Comparison of ENCODE assay signal across 11 mouse cellular contexts in genomic region chr2:119336470-119336869, GRCm38 (mm10). TPM values are rescaled to one million over a fixed set of nuclear protein-coding genes. Genes with fewer than 3 reads are reported as not detected.
DNase-seq lines count a peak whose midpoint lies in the region; ATAC-seq and TF ChIP-seq lines count a peak whose summit lies in the region.
"Had no signal": no experiment of that assay in that cellular context is flagged by ENCODE, and none has a peak within 500 bp of the region (broad histone marks: within the 10 kb centered on the region; RNA-seq: fewer than 3 reads in every experiment).

No protein-coding gene starts in this region.

- H3K9ac ChIP-seq in heart, embryonic 12.5 days = no peak overlapping the region
- H3K9ac ChIP-seq in liver, embryonic 15.5 days = no peak overlapping the region
- no peak overlapping the region for H3K9ac ChIP-seq in forebrain, embryonic 16.5 days (replicated peaks; ENCODE audit: low read depth, low read length)
- H3K9ac ChIP-seq: midbrain, embryonic 12.5 days had no signal

- peak; percentile 30 for ATAC-seq in heart, embryonic 12.5 days (ENCODE audit: insufficient number of reproducible peaks, low FRiP score)
- 0 out of 2 replicates have a peak, but pooled peaks have one; percentile 14 for ATAC-seq in liver, embryonic 15.5 days (ENCODE audit: insufficient read depth)
- ATAC-seq in forebrain, embryonic 16.5 days = no peak

- H3K4me3 ChIP-seq in layer of hippocampus, adult 2 months = no peak overlapping the region
- no peak overlapping the region for H3K4me3 ChIP-seq in heart, embryonic 12.5 days
- no peak overlapping the region for H3K4me3 ChIP-seq in liver, embryonic 15.5 days (replicated peaks)
- H3K4me3 ChIP-seq in forebrain, embryonic 16.5 days (replicated peaks; ENCODE audit: low read length) = no peak overlapping the region
- H3K4me3 ChIP-seq: erythroblast, embryonic 14.5 days; midbrain, embryonic 12.5 days had no signal

- 54% methylated on average over 10 of the region's 10 CpGs for WGBS in heart, embryonic 12.5 days
- WGBS in liver, embryonic 15.5 days (ENCODE audit: insufficient replicate concordance) = 17% methylated on average over 10 of the region's 10 CpGs
- WGBS in forebrain, embryonic 16.5 days = 77% methylated on average over 10 of the region's 10 CpGs

- TF ChIP-seq CTCF in layer of hippocampus, adult 2 months (conservative IDR thresholded peaks at IDR 0.05) = no peak

- peaks cover 13% of the 10 kb centered on the region for H3K4me1 ChIP-seq in heart, embryonic 12.5 days (replicated peaks)
- H3K4me1 ChIP-seq in liver, embryonic 15.5 days (replicated peaks) = peaks cover 16% of the 10 kb centered on the region
- no peaks in the 10 kb centered on the region; the same call in 1 of the 2 replicates for H3K4me1 ChIP-seq in forebrain, embryonic 16.5 days (replicated peaks; ENCODE audit: control insufficient read depth, insufficient read depth, low read length)

- peaks cover 19% of the 10 kb centered on the region for H3K27me3 ChIP-seq in heart, embryonic 12.5 days (replicated peaks)
- peaks cover 63% of the 10 kb centered on the region for H3K27me3 ChIP-seq in liver, embryonic 15.5 days
- H3K27me3 ChIP-seq in forebrain, embryonic 16.5 days (replicated peaks; ENCODE audit: control insufficient read depth, insufficient read depth, low read length) = peaks cover 11% of the 10 kb centered on the region

- peak overlapping the region; percentile 11; the same call in 1 of the 2 replicates for H3K4me2 ChIP-seq in heart, embryonic 12.5 days
- H3K4me2 ChIP-seq in liver, embryonic 15.5 days = no peak overlapping the region
- no peak overlapping the region for H3K4me2 ChIP-seq in forebrain, embryonic 16.5 days (ENCODE audit: low read length)

- intact Hi-C loops in left cerebral cortex, postnatal 25 days (cut with DNase I) = no loop called here

- no peak for DNase-seq in layer of hippocampus, adult 2 months (ENCODE audit: low spot score in 2 of 2)
- no peak for DNase-seq in layer of hippocampus, adult 18-20 months (ENCODE audit: low spot score in 2 of 2)
- peak; percentile 21 for DNase-seq in brain, adult 2 months (ENCODE audit: low read depth, low spot score)
- no peak for DNase-seq in layer of hippocampus, adult 9-11 months
- DNase-seq in left cerebral cortex, postnatal 25 days (ENCODE audit: low spot score in 2 of 2) = no peak
- DNase-seq: right cerebral cortex, adult 18-20 months had no signal

- no peaks in the 10 kb centered on the region for H3K9me3 ChIP-seq in heart, embryonic 12.5 days (replicated peaks)
- no peaks in the 10 kb centered on the region for H3K9me3 ChIP-seq in liver, embryonic 15.5 days (replicated peaks)
- H3K9me3 ChIP-seq in forebrain, embryonic 16.5 days (ENCODE audit: control insufficient read depth, low read length) = no peaks in the 10 kb centered on the region
- H3K9me3 ChIP-seq: midbrain, embryonic 12.5 days had no signal

- peak overlapping the region; percentile 76; the same call in 1 of the 2 replicates for H3K27ac ChIP-seq in layer of hippocampus, adult 2 months
- H3K27ac ChIP-seq in heart, embryonic 12.5 days (ENCODE audit: poor library complexity, severe bottlenecking) = peak overlapping the region; percentile 73
- H3K27ac ChIP-seq in liver, embryonic 15.5 days (replicated peaks) = no peak overlapping the region
- no peak overlapping the region for H3K27ac ChIP-seq in forebrain, embryonic 16.5 days (ENCODE audit: low read length)
- H3K27ac ChIP-seq: midbrain, embryonic 12.5 days had no signal

- H3K36me3 ChIP-seq in heart, embryonic 12.5 days = no peaks in the 10 kb centered on the region
- no peaks in the 10 kb centered on the region for H3K36me3 ChIP-seq in liver, embryonic 15.5 days (replicated peaks)
- H3K36me3 ChIP-seq in forebrain, embryonic 16.5 days (ENCODE audit: control insufficient read depth, insufficient read depth) = no peaks in the 10 kb centered on the region
- H3K36me3 ChIP-seq: midbrain, embryonic 12.5 days had no signal

RNA-seq across cellular contexts. Expression of gene Dll4, which starts 10.9 kb away (rescaled TPM):
- 1 to 10 TPM; 2.4 to 2.9 TPM for total RNA-seq in layer of hippocampus, adult 2 months (2021)
- 1 to 10 TPM; 2.0 to 2.8 TPM for total RNA-seq in layer of hippocampus, adult 18-20 months (2021)
- 6.5 and 6.8 TPM in 2 replicates for polyA plus RNA-seq in heart, embryonic 12.5 days (2016; fragmentation: Nextera tagmentation; extraction: Ambion mirVana)
- polyA plus RNA-seq in liver, embryonic 15.5 days (2015; fragmentation: Nextera tagmentation; extraction: Ambion mirVana) = 1.9 and 2.1 TPM in 2 replicates
- 1 to 10 TPM; 2.3 to 4.0 TPM for total RNA-seq in left cerebral cortex, postnatal 25 days (2021)
- polyA plus RNA-seq in forebrain, embryonic 16.5 days (2015; fragmentation: Nextera tagmentation; extraction: Ambion mirVana) = 4.8 and 5.5 TPM in 2 replicates

RNA-seq across cellular contexts. Expression of gene Chac1, which starts 14.6 kb away (rescaled TPM):
- total RNA-seq in layer of hippocampus, adult 2 months (2021) = 1 to 10 TPM; 6.5 to 8.9 TPM
- total RNA-seq in layer of hippocampus, adult 18-20 months (2021) = 1 to 10 TPM; 6.6 TPM
- polyA plus RNA-seq in heart, embryonic 12.5 days (2016; fragmentation: Nextera tagmentation; extraction: Ambion mirVana) = 0.12 and 0.31 TPM in 2 replicates
- 2.9 and 3.4 TPM in 2 replicates for polyA plus RNA-seq in liver, embryonic 15.5 days (2015; fragmentation: Nextera tagmentation; extraction: Ambion mirVana)
- total RNA-seq in left cerebral cortex, postnatal 25 days (2021) = 1 to 10 TPM; 9.6 to 9.8 TPM
- polyA plus RNA-seq in forebrain, embryonic 16.5 days (2015; fragmentation: Nextera tagmentation; extraction: Ambion mirVana) = 4.6 and 11.3 TPM in 2 replicates

RNA-seq across cellular contexts. Expression of gene Vps18, which starts 47.9 kb away (rescaled TPM):
- 10 to 100 TPM; 39.9 to 43.2 TPM for total RNA-seq in layer of hippocampus, adult 2 months (2021)
- 10 to 100 TPM; 44.2 to 49.9 TPM for total RNA-seq in layer of hippocampus, adult 18-20 months (2021)
- polyA plus RNA-seq in heart, embryonic 12.5 days (2016; fragmentation: Nextera tagmentation; extraction: Ambion mirVana) = 15.2 and 15.8 TPM in 2 replicates
- 6.3 and 6.4 TPM in 2 replicates for polyA plus RNA-seq in liver, embryonic 15.5 days (2015; fragmentation: Nextera tagmentation; extraction: Ambion mirVana)
- 10 to 100 TPM; 48.4 to 48.9 TPM for total RNA-seq in left cerebral cortex, postnatal 25 days (2021)
- 32.5 and 33.6 TPM in 2 replicates for polyA plus RNA-seq in forebrain, embryonic 16.5 days (2015; fragmentation: Nextera tagmentation; extraction: Ambion mirVana)

Comparison
In these comparisons a context has a peak if more than half of its experiments do, and no peak if none do; other contexts are left out.
1. H3K27ac ChIP-seq: peak in layer of hippocampus, adult 2 months (single experiment) and heart, embryonic 12.5 days (single experiment); none in liver, embryonic 15.5 days (single experiment) and forebrain, embryonic 16.5 days (single experiment).